Mouse (Mus musculus): ENCODE results near the gene Nlk.
"Not testable (repeated sequence)": the region's sequence is repeated elsewhere in the genome, so short reads cannot be mapped to it uniquely, and the experiment has no call there.

Gene Nlk

GRCm38 (mm10) chr11:78690547-78690946, 6.6 kb downstream of the Nlk start:
- no peak for DNase-seq (ENCODE audit: low read depth, low spot score)

DNA sequence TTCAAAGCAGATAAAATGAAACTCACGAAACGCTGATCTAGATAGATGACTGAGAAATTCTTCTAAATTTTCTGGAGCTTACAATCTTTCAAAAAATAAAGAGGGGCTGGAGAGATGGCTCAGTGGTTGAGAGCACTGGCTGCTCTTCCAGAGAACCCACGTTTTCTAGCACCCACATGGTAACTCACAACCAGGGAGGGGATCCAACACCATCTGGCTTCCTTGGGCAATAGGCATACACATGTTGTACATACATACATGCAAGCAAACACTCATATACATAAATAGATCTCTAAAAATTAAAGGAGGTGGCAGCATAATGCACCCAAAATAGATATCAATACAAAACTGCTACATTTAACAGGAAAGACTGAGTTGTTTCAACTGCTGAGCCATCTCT, 16.1 kb downstream of the Nlk start:
- DNase-seq (ENCODE audit: low read depth, low spot score): no peak

GRCm38 (mm10) chr11:78678761-78679160, 18.4 kb downstream of the Nlk start:
- DNase-seq (ENCODE audit: low read depth, low spot score): no peak

- DNase-seq (ENCODE audit: low read depth, low spot score): no peak
Observed at GRCm38 (mm10) chr11:78668647-78669046, 28.5 kb downstream of the Nlk start.

- DNase-seq (ENCODE audit: low read depth, low spot score): no peak
Observed at GRCm38 (mm10) chr11:78664853-78665252, 32.3 kb downstream of the Nlk start.

- no peak for DNase-seq (ENCODE audit: low read depth, low spot score)
Observed at GRCm38 (mm10) chr11:78663916-78664315, 33.3 kb downstream of the Nlk start.

DNA sequence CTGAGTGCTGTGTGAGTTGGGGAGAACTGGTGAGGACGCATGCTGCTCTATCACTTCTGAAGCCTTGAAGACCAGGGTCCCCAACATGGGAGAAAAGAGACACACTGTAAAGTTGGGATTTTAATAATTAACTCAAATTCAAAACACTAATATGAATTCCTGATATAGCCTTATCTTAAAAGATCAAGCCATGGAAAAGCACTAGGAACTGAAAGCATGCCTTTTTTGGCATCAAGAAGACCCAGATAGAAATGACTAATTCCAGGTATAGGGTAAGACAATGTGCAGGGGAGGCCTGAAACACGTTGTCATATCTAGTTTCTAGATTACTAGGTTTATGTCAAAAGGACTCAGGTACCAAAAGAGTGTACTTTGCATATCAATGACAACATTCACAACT, 48.0 kb downstream of the Nlk start:
- DNase-seq (ENCODE audit: low read depth, low spot score): no peak

- DNase-seq (ENCODE audit: low read depth, low spot score): not testable (repeated sequence)
Observed at GRCm38 (mm10) chr11:78648405-78648804, 48.8 kb downstream of the Nlk start.

DNA sequence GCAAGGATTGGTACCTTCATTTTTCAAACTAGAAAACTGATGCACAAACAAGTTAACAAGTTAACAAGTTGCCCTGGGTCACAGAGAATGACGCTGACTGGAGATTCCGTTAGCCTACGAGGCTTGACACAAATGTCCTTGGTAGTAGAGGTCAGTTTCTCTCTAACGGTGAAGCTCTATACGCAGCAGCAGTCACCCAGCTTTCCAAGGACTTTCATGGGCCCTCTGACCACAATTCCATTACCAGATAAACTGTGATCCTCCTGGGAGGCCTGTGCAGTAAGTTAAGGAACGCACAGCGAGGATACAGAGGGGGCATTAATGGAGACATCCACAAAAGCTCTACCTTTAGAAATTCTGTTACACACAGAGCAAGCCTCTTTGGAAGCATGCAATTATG, 53.4 kb downstream of the Nlk start:
- DNase-seq (ENCODE audit: low read depth, low spot score): no peak

- DNase-seq (ENCODE audit: low read depth, low spot score): no peak
Observed at GRCm38 (mm10) chr11:78642151-78642550, 55.0 kb downstream of the Nlk start.

GRCm38 (mm10) chr11:78641088-78641487, 56.1 kb downstream of the Nlk start:
- no peak for DNase-seq (ENCODE audit: low read depth, low spot score)

- DNase-seq (ENCODE audit: low read depth, low spot score): no peak
Observed at GRCm38 (mm10) chr11:78632782-78633181, 64.4 kb downstream of the Nlk start.

GRCm38 (mm10) chr11:78628871-78629270, 68.3 kb downstream of the Nlk start:
- DNase-seq (ENCODE audit: low read depth, low spot score): no peak

DNA sequence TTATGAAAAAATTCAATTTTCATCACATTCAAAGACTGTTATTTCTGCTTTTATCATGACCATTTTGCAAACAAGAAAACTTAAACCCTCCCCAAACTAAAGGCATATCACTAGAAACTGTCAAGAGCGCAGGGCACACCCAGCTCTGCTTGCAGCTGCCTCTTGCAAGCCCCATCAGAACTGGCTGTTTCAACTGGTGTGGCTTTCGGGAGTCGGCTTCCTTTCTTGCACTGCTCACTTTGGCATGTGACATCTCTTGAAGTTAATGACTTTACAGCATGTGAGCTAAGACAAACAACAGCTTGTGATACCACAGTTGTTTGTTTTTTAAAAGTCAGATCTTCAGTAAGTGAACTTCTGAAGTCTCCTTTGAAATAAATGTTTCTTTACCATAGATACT, 72.8 kb downstream of the Nlk start:
- peak; percentile 4 for DNase-seq (ENCODE audit: low read depth, low spot score)

- DNase-seq (ENCODE audit: low read depth, low spot score): no peak
Observed at GRCm38 (mm10) chr11:78621926-78622325, 75.2 kb downstream of the Nlk start.

GRCm38 (mm10) chr11:78620179-78620578, 77.0 kb downstream of the Nlk start:
- DNase-seq (ENCODE audit: low read depth, low spot score): no peak

DNA sequence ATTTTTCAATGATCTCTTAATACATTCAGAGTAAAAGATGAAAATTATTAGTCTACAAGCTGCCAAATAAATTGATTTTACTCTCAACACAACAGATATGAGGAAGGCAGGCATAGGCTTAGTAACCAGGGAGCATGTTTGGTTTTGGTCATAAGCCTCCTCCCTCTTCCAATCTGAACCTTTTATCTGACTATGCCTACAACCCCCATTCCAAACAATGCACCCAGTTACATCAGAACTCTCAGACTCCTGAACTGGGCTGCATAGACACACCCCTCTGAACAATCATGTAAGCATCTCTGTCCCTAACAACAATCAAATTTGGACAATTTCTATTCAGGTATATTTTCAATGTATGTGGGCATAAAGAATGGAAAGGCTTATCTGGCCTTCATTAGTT, 85.9 kb downstream of the Nlk start:
- no peak for DNase-seq (ENCODE audit: low read depth, low spot score)

DNA sequence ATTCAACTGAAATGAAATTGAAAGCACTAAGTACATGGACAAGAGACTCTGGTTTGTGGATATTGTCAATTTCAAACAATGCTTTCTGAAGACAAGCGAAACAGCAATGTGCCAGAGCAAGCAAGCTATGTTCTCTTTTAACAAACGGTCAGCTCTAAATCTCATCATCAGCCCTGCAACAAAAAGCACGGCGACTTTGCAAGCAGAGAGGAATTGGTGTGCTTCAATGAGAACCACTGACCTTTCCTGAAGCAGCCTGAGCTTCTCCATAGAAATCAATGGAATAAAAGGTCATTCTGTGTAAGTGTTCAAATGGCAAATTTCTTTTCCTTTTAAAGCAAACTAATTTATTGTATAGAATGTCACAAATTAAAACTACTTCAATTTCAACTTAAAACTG, 87.5 kb downstream of the Nlk start:
- no peak for DNase-seq (ENCODE audit: low read depth, low spot score)

- no peak for DNase-seq (ENCODE audit: low read depth, low spot score)
Observed at GRCm38 (mm10) chr11:78604826-78605225, 92.3 kb downstream of the Nlk start.

GRCm38 (mm10) chr11:78602781-78603180, 94.4 kb downstream of the Nlk start:
- DNase-seq (ENCODE audit: low read depth, low spot score): no peak

DNA sequence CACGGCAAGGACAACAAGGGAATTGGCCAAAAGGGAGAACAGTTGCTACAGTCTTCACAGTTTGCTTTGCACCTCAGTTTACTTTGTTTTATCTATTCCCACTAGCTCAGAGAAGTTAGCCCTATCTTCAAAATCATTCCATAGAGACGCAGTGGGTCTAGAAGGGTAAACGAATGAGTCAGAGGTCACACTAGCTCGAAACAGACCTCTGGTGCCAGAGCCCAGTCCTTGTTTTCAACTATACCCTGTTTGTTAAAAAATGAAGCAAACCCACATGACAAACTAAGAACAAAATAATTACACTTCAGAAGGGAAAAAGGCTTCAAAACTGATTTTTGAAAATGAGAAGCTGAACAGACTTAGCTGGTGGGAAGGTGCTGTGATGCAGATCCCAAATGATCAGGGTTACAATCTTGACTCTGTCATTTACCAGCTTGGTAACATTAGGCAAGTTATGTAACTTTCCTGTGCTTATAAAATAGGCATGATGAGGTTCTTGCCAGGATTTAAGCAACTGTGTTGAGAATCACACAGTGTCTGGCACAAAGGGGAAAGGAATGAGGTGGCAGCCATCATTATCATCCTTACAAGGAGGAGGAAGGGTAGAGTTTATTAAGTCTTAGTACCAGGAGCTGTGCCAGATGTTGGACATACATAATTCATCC, 96.1 kb downstream of the Nlk start:
- no peak for DNase-seq (ENCODE audit: low read depth, low spot score)

GRCm38 (mm10) chr11:78600496-78600895, 96.7 kb downstream of the Nlk start:
- DNase-seq (ENCODE audit: low read depth, low spot score): no peak

DNA sequence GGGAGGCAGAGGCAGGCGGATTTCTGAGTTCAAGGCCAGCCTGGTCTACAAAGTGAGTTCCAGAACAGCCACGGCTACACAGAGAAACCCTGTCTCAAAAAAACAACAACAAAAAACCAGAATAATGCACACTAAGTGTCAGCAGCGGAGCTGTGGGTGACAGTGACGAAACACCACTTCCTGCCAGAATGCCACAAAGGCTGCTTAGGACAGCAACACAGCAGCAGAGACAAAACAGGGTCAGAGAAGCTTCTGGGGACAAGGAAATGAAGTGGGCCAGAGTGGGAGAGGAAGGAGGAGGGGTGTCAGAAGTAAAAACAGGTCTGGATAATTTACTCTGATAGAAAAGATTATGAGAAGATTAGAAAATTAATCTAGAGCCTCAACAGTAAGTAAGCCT, 97.1 kb downstream of the Nlk start:
- no peak for DNase-seq (ENCODE audit: low read depth, low spot score)

DNA sequence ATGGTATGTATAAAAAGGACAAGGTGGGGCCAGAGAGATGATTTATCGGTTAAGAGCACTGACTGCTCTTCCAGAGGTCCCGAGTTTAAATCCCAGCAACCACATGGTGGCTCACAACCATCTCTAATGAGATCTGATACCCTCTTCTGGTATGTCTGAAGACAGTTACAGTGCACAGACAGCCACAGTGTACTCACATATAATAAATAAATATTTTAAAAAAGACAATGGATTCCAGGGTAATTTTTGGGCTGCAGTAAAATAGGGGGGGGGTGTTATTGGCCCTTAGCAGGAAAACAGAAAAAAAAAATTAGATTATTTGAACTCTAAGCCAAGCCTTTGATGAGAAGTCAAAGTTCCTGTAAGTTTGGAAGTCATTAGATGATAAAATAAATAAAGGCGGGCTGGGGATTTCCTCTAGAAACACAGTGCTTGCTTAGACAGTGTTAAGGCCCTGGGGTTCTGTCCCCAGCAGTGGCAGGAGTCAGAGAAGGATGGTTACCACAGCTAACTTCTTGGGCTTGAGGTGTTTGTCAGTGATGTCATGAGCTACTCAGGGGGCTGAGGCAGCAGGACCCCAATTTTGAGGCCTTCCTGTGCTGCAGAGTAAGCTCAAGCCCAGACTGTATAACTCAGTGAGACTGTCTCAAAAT, 98.3 kb downstream of the Nlk start:
- DNase-seq (ENCODE audit: low read depth, low spot score): no peak

All from mesoderm, embryonic 11.5 days (tissue).